Mouse (Mus musculus) embryonic facial prominence, embryonic 14.5 days (tissue): Measurements from ENCODE around the gene Marf1. TPM values are rescaled to one million over a fixed set of nuclear protein-coding genes. Genes with fewer than 3 reads are reported as not detected.
"Not testable (repeated sequence)": the region's sequence is repeated elsewhere in the genome, so short reads cannot be mapped to it uniquely, and the experiment has no call there.

Source experiments
- ATAC-seq: fragments of 200-750 bp; cut with Nextera tagmentation; 2 replicates; pipeline ENCODE4 v1.8.0; 2017; ENCODE audit warnings: low read depth, moderate number of reproducible peaks, moderate TSS enrichment
- DNase-seq: peaks from one replicate; pipeline ENCODE4 v3.0.0-alpha.2; 2015; ENCODE audit warnings: low spot score
- H3K27ac ChIP-seq: fragments of 300-500 bp; sonication (generic); replicated peaks from 2 replicates; pipeline ENCODE4 v1.5.1; 2014; ENCODE audit warnings: low read depth, mild to moderate bottlenecking, low read length, moderate library complexity
- H3K27me3 ChIP-seq: fragments of 300-500 bp; sonication (generic); replicated peaks from 2 replicates; pipeline ENCODE4 v1.6.1; 2014; ENCODE audit warnings: low read length; ENCODE audit not compliant: control insufficient read depth, insufficient read depth
- H3K36me3 ChIP-seq: fragments of 300-500 bp; sonication (generic); 2 replicates; pipeline ENCODE4 v1.6.1; 2014; ENCODE audit warnings: low read length, mixed read lengths; ENCODE audit not compliant: control insufficient read depth, insufficient read depth
- H3K4me1 ChIP-seq: fragments of 300-500 bp; sonication (generic); 2 replicates; pipeline ENCODE4 v1.6.1; 2014; ENCODE audit warnings: antibody characterized with exemption, low read length; ENCODE audit not compliant: control insufficient read depth, insufficient read depth
- H3K4me2 ChIP-seq: fragments of 300-500 bp; sonication (generic); 2 replicates; pipeline ENCODE4 v1.6.1; 2014; ENCODE audit warnings: low read depth, mild to moderate bottlenecking, low read length, moderate library complexity, mixed read lengths
- H3K4me3 ChIP-seq: fragments of 300-500 bp; sonication (generic); 2 replicates; pipeline ENCODE4 v1.5.1; 2014; ENCODE audit warnings: low read depth, mild to moderate bottlenecking, low read length
- H3K9ac ChIP-seq: fragments of 300-500 bp; sonication (generic); 2 replicates; pipeline ENCODE4 v1.6.1; 2014; ENCODE audit warnings: low read depth, mild to moderate bottlenecking, low read length, moderate library complexity, mixed read lengths
- H3K9me3 ChIP-seq: fragments of 300-500 bp; sonication (generic); 2 replicates; pipeline ENCODE4 v1.6.1; 2016; ENCODE audit warnings: low read length; ENCODE audit not compliant: control insufficient read depth
- WGBS: fragments of 180-500 bp; shearing (Covaris S2); extraction: QIAGEN DNeasy Blood & Tissue Kit; methylation state at CpG from one replicate; pipeline ENCODE4 v1.1.7; 2014; 5-methylcytosine and 5-hydroxymethylcytosine counted together
- polyA plus RNA-seq: library from polyadenylated mRNA; unstranded; fragments of >200 nt; fragmentation: Nextera tagmentation; extraction: Ambion mirVana; gene quantifications from 2 replicates; pipeline ENCODE4 v1.2.1, GENCODE M21; 2014

Marf1 gene
- polyA plus RNA-seq, 1 experiment from 2014 or later = 14.9 TPM

- H3K4me2 ChIP-seq = no peak overlapping the region
- 92% methylated on average over 1 of the region's 1 CpGs for WGBS
- no peak overlapping the region for H3K27ac ChIP-seq
- no peaks in the 10 kb centered on the region for H3K9me3 ChIP-seq
- no peaks in the 10 kb centered on the region for H3K4me1 ChIP-seq
- no peaks in the 10 kb centered on the region for H3K27me3 ChIP-seq
- no peak overlapping the region for H3K4me3 ChIP-seq
- no peak overlapping the region for H3K9ac ChIP-seq
- no peak for DNase-seq
- ATAC-seq = no peak
- H3K36me3 ChIP-seq = peaks cover 65% of the 10 kb centered on the region
Measured at GRCm38 (mm10) chr16:14169706-14170105, 6.6 kb upstream of the Marf1 start.

DNA sequence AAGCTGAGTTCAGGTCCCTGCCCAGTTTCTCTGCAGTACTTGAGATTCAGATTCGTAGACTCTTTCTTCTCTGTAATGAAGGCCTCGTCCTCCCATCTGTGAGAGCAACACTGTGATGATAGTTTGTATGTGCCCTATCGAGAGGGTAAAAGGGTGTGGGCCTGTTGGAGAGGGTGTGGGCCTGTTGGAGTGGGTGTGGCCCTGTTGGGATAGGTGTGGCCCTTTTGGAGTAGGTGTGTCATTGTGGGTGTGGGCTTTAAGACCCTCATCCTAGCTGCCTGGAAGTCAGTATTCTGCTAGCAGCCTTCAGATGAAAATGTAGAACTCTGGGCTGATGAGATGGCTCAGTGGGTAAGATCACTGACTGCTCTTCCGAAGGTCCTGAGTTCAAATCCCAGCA is 3.3 kb upstream of the Marf1 start:
- Histone ChIP-seq H3K27ac (no peak overlapping the region), H3K4me2 (no peak overlapping the region), H3K4me1 (peaks cover 3% of the 10 kb centered on the region; the same call in 1 of the 2 replicates), H3K27me3 (no peaks in the 10 kb centered on the region), H3K9ac (no peak overlapping the region), H3K36me3 (peaks cover 33% of the 10 kb centered on the region), H3K4me3 (no peak overlapping the region), H3K9me3 (no peaks in the 10 kb centered on the region)
- DNase-seq = no peak
- WGBS = 93% methylated on average over 4 of the region's 4 CpGs
- no peak for ATAC-seq

GRCm38 (mm10) chr16:14163731-14164130 is 580 bp upstream of the Marf1 start:
- H3K36me3 ChIP-seq = peaks cover 6% of the 10 kb centered on the region
- no peaks in the 10 kb centered on the region for H3K9me3 ChIP-seq
- peaks cover 3% of the 10 kb centered on the region; the same call in 1 of the 2 replicates for H3K4me1 ChIP-seq
- H3K27ac ChIP-seq = peak overlapping the region; percentile 90
- peak overlapping the region; percentile 79 for H3K4me3 ChIP-seq
- peak overlapping the region; percentile 92 for H3K9ac ChIP-seq
- no peak for DNase-seq
- H3K4me2 ChIP-seq = peak overlapping the region; percentile 76
- WGBS = 2% methylated on average over 10 of the region's 10 CpGs
- no peaks in the 10 kb centered on the region for H3K27me3 ChIP-seq
- ATAC-seq = no peak

DNA sequence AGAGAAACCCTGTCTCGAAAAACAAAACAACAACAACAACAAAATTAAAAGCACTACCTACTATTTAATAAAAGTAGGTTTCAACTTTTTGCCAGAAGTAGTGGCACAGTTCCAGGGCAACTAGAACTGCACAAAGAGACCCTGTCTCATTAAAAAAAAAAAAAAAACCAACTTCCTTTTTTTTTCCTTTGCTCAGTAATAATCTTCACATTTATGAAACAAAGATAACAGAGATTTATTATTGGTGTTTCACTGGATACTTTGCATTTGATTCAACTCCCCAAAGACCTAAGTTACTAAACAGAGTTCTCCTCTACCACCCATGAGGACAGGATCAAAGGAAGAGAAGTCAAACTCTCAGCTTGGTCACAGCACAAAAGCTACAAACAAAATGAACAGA is 2.2 kb downstream of the Marf1 start:
- Histone ChIP-seq H3K36me3 (no peaks in the 10 kb centered on the region), H3K9ac (no peak overlapping the region), H3K27ac (no peak overlapping the region), H3K27me3 (no peaks in the 10 kb centered on the region), H3K4me3 (no peak overlapping the region), H3K4me2 (no peak overlapping the region), H3K9me3 (no peaks in the 10 kb centered on the region), H3K4me1 (peaks cover 14% of the 10 kb centered on the region)
- no peak for DNase-seq
- WGBS = 89% methylated on average over 1 of the region's 1 CpGs
- no peak for ATAC-seq

GRCm38 (mm10) chr16:14159746-14160131 is 3.4 kb downstream of the Marf1 start:
- peaks cover 14% of the 10 kb centered on the region for H3K4me1 ChIP-seq
- peak overlapping the region; percentile 92 for H3K4me3 ChIP-seq
- H3K4me2 ChIP-seq = peak overlapping the region; percentile 63
- WGBS = 0% methylated on average over 10 of the region's 10 CpGs
- H3K9ac ChIP-seq = peak overlapping the region; percentile 84
- H3K9me3 ChIP-seq = no peaks in the 10 kb centered on the region
- no peaks in the 10 kb centered on the region for H3K27me3 ChIP-seq
- 0 out of 2 replicates have a peak, but pooled peaks cover 4% of the 10 kb centered on the region for H3K36me3 ChIP-seq
- peak overlapping the region; percentile 99 for H3K27ac ChIP-seq
- peak; percentile 7; the same call in 1 of the 2 replicates for ATAC-seq
- DNase-seq = peak; percentile 90

DNA sequence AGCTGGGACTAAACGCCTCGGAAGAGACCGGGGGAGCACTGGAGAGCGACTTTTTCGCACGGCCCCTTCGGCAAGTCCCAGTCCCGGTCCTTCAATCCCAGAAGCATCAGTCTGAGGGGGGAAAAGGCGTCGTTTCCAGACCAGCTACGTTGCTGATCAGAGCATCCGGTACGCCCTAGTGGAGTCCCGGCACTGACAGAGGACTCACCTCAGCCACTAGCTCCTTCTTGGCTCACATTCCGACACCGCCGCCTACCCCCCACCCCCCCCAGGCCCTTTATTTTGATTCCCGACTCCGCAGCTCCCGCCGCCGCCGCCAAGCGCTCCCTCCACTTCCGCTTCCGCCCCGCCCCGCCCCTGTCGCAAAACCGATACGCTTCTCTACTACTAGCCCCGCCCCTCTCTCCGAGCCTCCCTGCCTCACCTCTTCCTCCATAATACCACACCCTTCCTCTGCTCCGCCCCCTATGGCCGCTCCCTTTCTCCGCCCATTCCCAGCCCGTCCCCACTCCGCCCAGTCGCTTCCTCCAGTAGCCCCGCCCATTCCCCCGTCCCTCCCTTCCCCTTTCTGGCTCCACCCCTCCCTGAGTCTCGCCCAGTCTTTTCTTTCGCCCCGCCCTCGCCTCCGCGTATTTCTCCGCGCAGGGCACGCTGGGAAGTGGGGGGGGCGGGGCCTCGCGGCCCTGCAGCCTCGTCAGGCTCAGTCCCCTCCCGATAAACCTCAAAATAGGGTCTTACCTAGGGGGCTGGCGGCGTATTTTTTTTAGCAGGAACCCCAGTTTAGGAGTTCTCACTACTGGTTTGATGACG is 4.0 kb downstream of the Marf1 start:
- no peaks in the 10 kb centered on the region for H3K27me3 ChIP-seq
- peaks cover 8% of the 10 kb centered on the region; the same call in 1 of the 2 replicates for H3K36me3 ChIP-seq
- peak overlapping the region; percentile 86 for H3K9ac ChIP-seq
- peak overlapping the region; percentile 92 for H3K4me3 ChIP-seq
- H3K4me2 ChIP-seq = peak overlapping the region; percentile 78
- peaks cover 13% of the 10 kb centered on the region for H3K4me1 ChIP-seq
- no peaks in the 10 kb centered on the region for H3K9me3 ChIP-seq
- peak overlapping the region; percentile 99 for H3K27ac ChIP-seq
- ATAC-seq (peak; percentile 93), DNase-seq (peak; percentile 99)
- under 1% methylated on average over 38 of the region's 58 CpGs for WGBS

DNA sequence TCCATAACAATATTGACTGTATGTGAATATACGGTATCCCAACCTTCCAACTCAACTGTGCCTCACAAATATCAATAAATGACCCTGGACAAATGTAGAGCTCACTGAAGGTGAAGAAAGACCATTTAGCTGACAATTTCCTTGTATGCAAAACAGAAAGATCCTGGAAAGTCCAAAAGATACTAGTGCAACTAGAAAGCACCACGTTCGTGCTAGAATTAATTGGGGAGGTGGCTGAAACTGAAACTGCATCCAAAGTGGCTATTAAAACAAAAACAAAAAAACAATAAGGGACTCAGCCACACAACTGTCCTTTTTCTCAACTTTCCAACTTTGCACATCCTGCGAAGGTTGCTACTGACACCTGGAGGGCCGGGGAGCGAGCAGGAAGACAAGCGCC is 4.6 kb downstream of the Marf1 start:
- 9% methylated on average over 6 of the region's 7 CpGs for WGBS
- Histone ChIP-seq H3K27ac (peak overlapping the region; percentile 81), H3K4me3 (peak overlapping the region; percentile 92), H3K27me3 (no peaks in the 10 kb centered on the region), H3K4me2 (peak overlapping the region; percentile 78), H3K4me1 (peaks cover 11% of the 10 kb centered on the region), H3K9ac (peak overlapping the region; percentile 86), H3K36me3 (peaks cover 9% of the 10 kb centered on the region; the same call in 1 of the 2 replicates), H3K9me3 (no peaks in the 10 kb centered on the region)
- no peak for DNase-seq
- no peak for ATAC-seq

GRCm38 (mm10) chr16:14156312-14156711 is 6.8 kb downstream of the Marf1 start:
- Histone ChIP-seq H3K4me2 (no peak overlapping the region), H3K36me3 (peaks cover 29% of the 10 kb centered on the region), H3K9ac (no peak overlapping the region), H3K4me1 (peaks cover 11% of the 10 kb centered on the region), H3K9me3 (no peaks in the 10 kb centered on the region), H3K4me3 (no peak overlapping the region), H3K27me3 (no peaks in the 10 kb centered on the region), H3K27ac (no peak overlapping the region)
- 93% methylated on average over 6 of the region's 6 CpGs for WGBS
- DNase-seq = no peak
- ATAC-seq = no peak

DNA sequence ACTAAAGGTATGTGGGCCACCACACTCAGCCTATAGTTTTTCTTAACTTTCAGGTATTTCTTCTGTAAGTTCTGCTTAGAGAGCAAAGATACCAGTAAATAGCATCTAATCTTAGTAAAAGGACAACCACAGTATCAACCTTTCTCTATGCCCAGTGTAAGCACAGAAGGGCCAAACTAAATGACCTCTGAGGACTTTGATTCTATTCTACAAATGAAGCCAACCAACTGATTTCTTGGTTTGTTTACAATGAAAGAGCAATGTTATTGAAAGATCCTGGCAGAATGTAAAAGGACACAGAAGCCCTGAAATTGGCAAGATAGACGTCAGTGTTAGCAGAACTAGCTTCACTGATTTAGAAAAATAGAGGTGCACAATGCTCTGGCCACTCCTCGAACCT is 7.5 kb downstream of the Marf1 start:
- peaks cover 35% of the 10 kb centered on the region for H3K36me3 ChIP-seq
- ATAC-seq, DNase-seq, H3K4me3 ChIP-seq, H3K27me3 ChIP-seq, H3K9ac ChIP-seq, H3K9me3 ChIP-seq, H3K4me2 ChIP-seq, H3K27ac ChIP-seq: not testable (repeated sequence)
- peaks cover 11% of the 10 kb centered on the region for H3K4me1 ChIP-seq
- 57% methylated on average over 1 of the region's 2 CpGs for WGBS
